Mouse (Mus musculus) layer of hippocampus, postnatal 10 days (tissue): ENCODE measurements around the gene Gm45062. TPM values are rescaled to one million over a fixed set of nuclear protein-coding genes. Genes with fewer than 3 reads are reported as not detected.
"Not testable (repeated sequence)": the region's sequence is repeated elsewhere in the genome, so short reads cannot be mapped to it uniquely, and the experiment has no call there.

Experiments used
- DNase-seq, 2 experiments: peaks; one replicate each; pipeline ENCODE4 v3.0.0; 2021; ENCODE audit warnings: low spot score in 2 of 2
- total RNA-seq, 2 experiments: library from RNA; stranded (reverse); gene quantifications; 2 replicates each; pipeline ENCODE4 v1.2.3; 2021

Gm45062 gene
- total RNA-seq, 2 experiments from 2014 or later, result 1.1 to 2.3 TPM

- DNase-seq, result no peak
These were observed 238.6 kb downstream of the Gm45062 start for GRCm38 (mm10) chr6:8497868-8498257.

GRCm38 (mm10) chr6:8498961-8499360 is 239.7 kb downstream of the Gm45062 start:
- no peak for DNase-seq

- DNase-seq, result no peak
These were observed 244.7 kb downstream of the Gm45062 start for GRCm38 (mm10) chr6:8503953-8504352.

- DNase-seq, result no peak
These were observed 245.4 kb downstream of the Gm45062 start for GRCm38 (mm10) chr6:8504521-8505228.

GRCm38 (mm10) chr6:8506631-8507030 is 247.4 kb downstream of the Gm45062 start:
- DNase-seq, result no peak

GRCm38 (mm10) chr6:8508883-8509536 is 249.8 kb downstream of the Gm45062 start:
- peak; percentile 98 to 99 for DNase-seq

- DNase-seq, result peak in 1 of 2 experiments; percentile 84
These were observed 250.3 kb downstream of the Gm45062 start, which contains the start of gene Glcci1 for GRCm38 (mm10) chr6:8509551-8509950. Glcci1 (plus strand) TSS chr6:8509600.

- peak; percentile 36 to 49 for DNase-seq
These were observed 251.0 kb downstream of the Gm45062 start for GRCm38 (mm10) chr6:8509961-8510863.

GRCm38 (mm10) chr6:8510864-8511428 is 251.7 kb downstream of the Gm45062 start:
- DNase-seq, result no peak

GRCm38 (mm10) chr6:8511447-8511846 is 252.2 kb downstream of the Gm45062 start:
- DNase-seq, result no peak

GRCm38 (mm10) chr6:8512416-8512815 is 253.2 kb downstream of the Gm45062 start:
- DNase-seq, result peak in 1 of 2 experiments; percentile 22

- no peak for DNase-seq
These were observed 260.4 kb downstream of the Gm45062 start for GRCm38 (mm10) chr6:8519687-8520086.

GRCm38 (mm10) chr6:8521231-8521630 is 262.0 kb downstream of the Gm45062 start:
- DNase-seq, result no peak

GRCm38 (mm10) chr6:8524717-8525116 is 265.5 kb downstream of the Gm45062 start:
- DNase-seq, result no peak

- DNase-seq, result no peak
These were observed 272.0 kb downstream of the Gm45062 start for GRCm38 (mm10) chr6:8531104-8531894.

- DNase-seq, result no peak
These were observed 277.7 kb downstream of the Gm45062 start for GRCm38 (mm10) chr6:8536944-8537343.

GRCm38 (mm10) chr6:8541531-8541930 is 282.3 kb downstream of the Gm45062 start:
- not testable (repeated sequence) for DNase-seq

- no peak for DNase-seq
These were observed 285.6 kb downstream of the Gm45062 start for GRCm38 (mm10) chr6:8544822-8545221.

GRCm38 (mm10) chr6:8545780-8546179 is 286.5 kb downstream of the Gm45062 start:
- no peak for DNase-seq

- DNase-seq, result no peak
These were observed 291.9 kb downstream of the Gm45062 start for GRCm38 (mm10) chr6:8551155-8551554.
